Mouse (Mus musculus) lung, postnatal 0 days (tissue): Measurements from ENCODE around the gene Robo2.

Experiments
- CTCF ChIP-seq: IDR thresholded peaks from 2 replicates; pipeline ENCODE4 v1.5.1; 2016; ENCODE audit warnings: antibody characterized with exemption, mild to moderate bottlenecking
- EP300 ChIP-seq: IDR thresholded peaks from 2 replicates; pipeline ENCODE4 v1.6.1; 2016; ENCODE audit warnings: antibody characterized with exemption, mild to moderate bottlenecking, control low read depth

DNA sequence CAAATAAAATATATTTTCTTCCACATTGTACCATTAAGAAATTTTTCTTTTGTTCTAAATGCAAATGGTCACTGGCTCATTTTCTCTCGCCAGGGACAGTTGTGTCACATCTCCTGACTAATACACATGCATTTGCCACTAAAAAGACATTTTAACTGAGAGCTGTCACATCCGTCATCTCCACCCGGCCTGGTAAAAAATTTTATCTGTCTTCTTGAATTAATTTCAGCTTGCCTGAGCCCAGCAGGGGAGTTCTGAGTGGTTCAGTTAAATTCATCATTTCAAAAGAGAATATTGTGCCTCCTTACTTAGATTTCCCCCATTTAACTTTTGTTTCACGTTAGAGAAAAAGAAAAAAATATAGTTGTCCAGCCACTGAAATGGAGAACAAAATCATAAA is 98.4 kb downstream of the Robo2 start:
- TF ChIP-seq CTCF: no peak
- TF ChIP-seq EP300: no peak
